Mouse (Mus musculus): ENCODE measurements around the gene Ranbp1. TPM values are rescaled to one million over a fixed set of nuclear protein-coding genes. Genes with fewer than 3 reads are reported as not detected.

The Ranbp1 gene
- 23.0 and 50.7 TPM in 2 replicates for polyA plus RNA-seq (2012; rRNA removed; ENCODE audit: low replicate concordance)

DNA sequence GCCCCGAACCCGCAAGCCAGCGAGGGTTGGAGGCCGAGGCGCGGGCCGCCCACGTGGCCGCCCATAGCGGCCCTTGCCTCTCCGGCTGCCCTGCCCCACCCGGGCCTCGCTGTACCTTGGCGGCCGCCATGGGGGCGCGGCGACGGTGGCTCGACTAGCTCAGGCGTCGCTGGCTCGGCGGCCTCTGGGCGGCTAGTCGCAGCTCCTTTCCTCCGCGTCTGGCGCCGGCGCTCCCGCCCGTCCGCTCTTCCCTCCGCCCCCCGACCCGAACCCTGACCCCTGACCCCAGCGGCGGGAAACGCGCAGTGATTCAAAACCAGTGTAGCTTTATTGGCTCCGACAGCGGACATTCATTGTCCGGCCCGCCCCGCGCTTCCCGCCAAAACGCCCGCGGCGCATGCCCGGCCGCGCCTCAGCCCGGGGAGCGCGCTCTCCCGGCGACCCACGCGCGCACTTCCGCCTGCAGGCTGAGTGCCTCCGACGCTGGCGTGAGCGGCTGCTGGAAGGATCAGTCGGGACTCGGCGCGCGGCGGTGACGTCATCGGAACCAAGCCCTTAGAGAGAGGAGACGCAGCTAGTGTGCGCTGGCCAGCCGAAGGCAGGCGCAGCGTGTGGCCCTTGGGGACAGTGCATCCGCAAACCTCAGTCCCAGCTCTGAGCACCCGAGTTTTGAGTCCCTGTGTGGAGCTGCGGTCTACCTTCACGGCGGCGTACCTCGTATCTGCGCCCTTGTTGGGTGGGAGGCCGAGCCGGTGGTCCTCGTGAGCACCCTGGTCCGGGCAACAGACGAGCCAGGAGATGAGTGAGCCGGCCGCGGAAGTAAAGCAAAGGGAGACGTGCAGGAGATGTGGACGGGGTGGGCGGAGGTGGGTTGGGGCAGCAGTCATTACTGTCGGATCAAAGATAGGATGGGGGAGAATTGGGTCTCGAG, at the start of gene Ranbp1, which contains the start of gene Trmt2a:
Ranbp1 (minus strand) TSS at position 300 of the 931 bp plus-strand sequence.
Trmt2a (plus strand) TSS at position 247 of the 931 bp plus-strand sequence.

DNA sequence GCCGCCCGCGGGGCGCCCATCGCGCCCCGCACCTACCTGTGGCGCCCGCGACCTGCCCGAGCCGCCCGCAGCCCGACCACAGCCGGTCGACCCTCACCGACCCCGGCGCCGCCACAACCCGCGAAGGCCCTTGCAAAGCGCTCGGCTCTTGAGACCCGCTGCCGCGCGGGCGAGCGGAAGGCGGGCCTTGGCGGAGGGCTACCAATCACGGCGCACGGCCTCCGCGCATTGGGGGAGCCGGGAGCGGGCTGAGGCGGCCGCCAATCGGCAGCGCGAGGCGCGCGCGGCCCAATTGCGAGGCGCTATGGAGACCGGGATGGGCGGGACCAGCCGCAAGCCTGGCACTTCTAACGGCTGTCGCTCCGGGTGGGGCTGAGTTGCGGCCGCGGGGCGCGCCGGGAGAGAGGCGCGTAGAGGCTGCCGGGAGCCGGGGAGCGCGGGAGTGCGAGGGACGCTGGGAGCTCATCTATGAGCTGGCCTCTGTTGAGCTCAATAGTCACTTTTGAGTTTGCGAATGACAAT, 40.6 kb upstream of the Ranbp1 start, which contains the start of gene Dgcr8:
Dgcr8 (minus strand) TSS at position 180 of the 522 bp plus-strand sequence.

DNA sequence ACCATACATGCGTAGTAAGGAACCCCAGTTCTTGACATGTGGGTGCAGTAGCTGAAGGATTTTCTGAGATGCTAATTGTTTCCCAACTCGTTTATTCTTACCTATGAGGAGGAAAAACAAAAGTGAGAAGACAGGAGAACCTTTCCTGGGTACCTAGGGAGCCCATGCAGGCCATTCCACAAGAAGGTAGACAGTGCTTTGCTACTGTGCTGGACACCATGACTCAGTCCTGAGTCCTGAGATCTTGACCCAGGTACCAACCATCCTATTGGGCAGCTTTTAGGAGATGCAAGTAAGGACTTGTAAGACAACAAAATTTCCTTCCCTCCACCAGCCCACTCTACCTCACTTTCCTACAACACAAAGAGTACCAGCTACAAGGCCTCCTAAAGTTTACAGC, 9.7 kb upstream of the Ranbp1 start, which contains the start of gene Gm49776:
Gm49776 (minus strand) TSS at position 101 of the 400 bp plus-strand sequence.

DNA sequence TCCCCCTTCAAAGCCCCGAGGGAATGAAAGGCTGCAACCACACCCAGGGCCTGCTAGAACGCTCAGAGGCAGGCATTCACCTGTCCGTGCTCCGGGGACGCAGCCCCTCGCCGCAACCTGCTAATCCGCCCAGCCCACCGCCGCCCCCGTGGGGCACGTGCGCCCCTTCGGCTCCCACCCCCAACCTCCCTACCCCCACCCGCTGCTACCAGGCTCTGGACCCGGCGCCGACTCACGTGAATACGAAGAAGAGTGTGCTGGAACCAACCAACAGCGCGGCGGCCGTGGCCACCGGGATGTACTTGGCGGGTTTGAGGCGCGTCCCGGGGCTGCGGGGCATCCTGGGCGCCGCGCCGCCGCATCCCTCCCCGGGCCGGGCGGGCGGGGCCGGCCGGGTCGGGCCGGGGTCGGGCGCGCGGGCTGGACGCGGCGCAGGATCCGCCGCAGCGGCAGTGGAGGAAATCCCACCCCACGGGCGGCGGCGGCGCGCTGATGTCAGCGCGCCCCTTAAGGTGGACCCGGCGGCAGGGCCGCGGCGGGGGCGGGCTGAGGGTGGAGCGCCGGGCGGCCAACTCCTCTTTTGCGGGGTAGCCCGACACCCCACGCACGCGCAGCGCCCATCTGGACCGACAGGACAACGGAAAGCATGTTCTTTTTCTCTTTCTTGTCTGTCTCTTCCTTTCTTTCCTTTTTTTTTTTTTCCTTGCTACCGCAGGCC, 13.7 kb downstream of the Ranbp1 start, which contains the start of gene Zdhhc8:
Zdhhc8 (minus strand) TSS at position 466 of the 718 bp plus-strand sequence.

DNA sequence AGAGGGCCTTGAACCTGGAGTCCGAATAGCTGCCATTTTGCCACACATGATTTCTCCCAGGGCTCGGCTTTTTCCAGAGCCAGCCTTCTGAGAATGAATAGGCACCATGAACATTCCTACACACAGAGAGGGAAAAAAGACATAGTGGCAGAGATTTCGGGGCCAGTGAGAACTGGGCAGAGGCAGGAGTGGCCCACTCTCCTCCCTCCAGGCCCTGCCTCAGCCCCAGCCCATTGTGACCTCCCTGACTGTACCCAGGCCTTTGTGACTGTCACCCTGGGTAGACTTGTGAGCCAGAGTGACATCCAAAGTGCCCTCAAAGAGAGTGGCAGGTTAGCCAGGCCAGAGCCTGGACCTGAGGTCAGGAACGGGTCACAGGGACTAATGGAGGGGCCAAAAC, 31.0 kb downstream of the Ranbp1 start, which contains the start of gene Ccdc188:
Ccdc188 (plus strand) TSS at position 301 of the 400 bp plus-strand sequence.

Other genes with a start within 250 kb of the Ranbp1 start
- gene Dgcr6, start 195.9 kb downstream of the Ranbp1 start, polyA plus RNA-seq (2012; rRNA removed; ENCODE audit: low replicate concordance): 71.8 and 85.8 TPM in 2 replicates
- gene Prodh, start 158.5 kb downstream of the Ranbp1 start, polyA plus RNA-seq (2012; rRNA removed; ENCODE audit: low replicate concordance): 42.6 and 42.8 TPM in 2 replicates
- 8.8 and 17.1 TPM in 2 replicates for gene Rtn4r, start 121.1 kb downstream of the Ranbp1 start, polyA plus RNA-seq (2012; rRNA removed; ENCODE audit: low replicate concordance)
- gene Ccdc188, start 30.9 kb downstream of the Ranbp1 start, polyA plus RNA-seq (2012; rRNA removed; ENCODE audit: low replicate concordance): not detected in 2 replicates
- gene Zdhhc8, start 13.6 kb downstream of the Ranbp1 start, polyA plus RNA-seq (2012; rRNA removed; ENCODE audit: low replicate concordance): 85.7 and 169 TPM in 2 replicates
- 50.4 and 55.3 TPM in 2 replicates for gene Trmt2a, start 53 bp downstream of the Ranbp1 start, polyA plus RNA-seq (2012; rRNA removed; ENCODE audit: low replicate concordance)
- gene Gm49776, start 9.6 kb upstream of the Ranbp1 start, polyA plus RNA-seq (2012; rRNA removed; ENCODE audit: low replicate concordance): not detected in 2 replicates
- gene Dgcr8, start 40.5 kb upstream of the Ranbp1 start, polyA plus RNA-seq (2012; rRNA removed; ENCODE audit: low replicate concordance): 18.0 and 21.1 TPM in 2 replicates
- 39.5 and 70.7 TPM in 2 replicates for gene Tango2, start 99.4 kb upstream of the Ranbp1 start, polyA plus RNA-seq (2012; rRNA removed; ENCODE audit: low replicate concordance)
- 15.1 and 22.5 TPM in 2 replicates for gene Arvcf, start 99.5 kb upstream of the Ranbp1 start, polyA plus RNA-seq (2012; rRNA removed; ENCODE audit: low replicate concordance)
- 22.6 and 35.5 TPM in 2 replicates for gene Txnrd2, start 177.7 kb upstream of the Ranbp1 start, polyA plus RNA-seq (2012; rRNA removed; ENCODE audit: low replicate concordance)
- 428 and 474 TPM in 2 replicates for gene Comt, start 178.1 kb upstream of the Ranbp1 start, polyA plus RNA-seq (2012; rRNA removed; ENCODE audit: low replicate concordance)
- gene Gnb1l, start 250.0 kb upstream of the Ranbp1 start, polyA plus RNA-seq (2012; rRNA removed; ENCODE audit: low replicate concordance): 13.1 and 20.3 TPM in 2 replicates

All from mammary gland, adult 2 months (tissue).